Mouse (Mus musculus): ENCODE data around the gene Hectd4. TPM values are rescaled to one million over a fixed set of nuclear protein-coding genes. Genes with fewer than 3 reads are reported as not detected.
"Not testable (repeated sequence)": the region's sequence is repeated elsewhere in the genome, so short reads cannot be mapped to it uniquely, and the experiment has no call there.

The Hectd4 gene
- polyA plus RNA-seq, 1 experiment from 2014 or later = 18.0 TPM

- peak overlapping the region; percentile 88 for H3K4me3 ChIP-seq (replicated peaks)
- H3K27ac ChIP-seq = peak overlapping the region; percentile 80
- H3K36me3 ChIP-seq = no peaks in the 10 kb centered on the region
- H3K9me3 ChIP-seq = no peaks in the 10 kb centered on the region
- ATAC-seq = peak; percentile 71
- peak overlapping the region; percentile 90 for H3K9ac ChIP-seq (replicated peaks)
- 11% methylated on average over 17 of the region's 17 CpGs for WGBS
- H3K4me2 ChIP-seq (replicated peaks) = peak overlapping the region; percentile 85
- H3K27me3 ChIP-seq = 0 out of 2 replicates have a peak, but pooled peaks cover 3% of the 10 kb centered on the region
- H3K4me1 ChIP-seq (replicated peaks) = peaks cover 46% of the 10 kb centered on the region
Measured at GRCm38 (mm10) chr5:121191584-121191906, 28.5 kb upstream of the Hectd4 start.

GRCm38 (mm10) chr5:121194173-121194572 is 25.8 kb upstream of the Hectd4 start:
- peaks cover 10% of the 10 kb centered on the region; the same call in 1 of the 2 replicates for H3K27me3 ChIP-seq
- ATAC-seq = no peak
- H3K4me3 ChIP-seq (replicated peaks) = no peak overlapping the region
- WGBS = 46% methylated on average over 1 of the region's 1 CpGs
- H3K9ac ChIP-seq (replicated peaks) = no peak overlapping the region
- peaks cover 20% of the 10 kb centered on the region for H3K4me1 ChIP-seq (replicated peaks)
- H3K4me2 ChIP-seq (replicated peaks) = no peak overlapping the region
- H3K9me3 ChIP-seq = no peaks in the 10 kb centered on the region
- no peaks in the 10 kb centered on the region for H3K36me3 ChIP-seq
- no peak overlapping the region for H3K27ac ChIP-seq

GRCm38 (mm10) chr5:121196764-121197163 is 23.3 kb upstream of the Hectd4 start:
- WGBS = 53% methylated on average over 5 of the region's 5 CpGs
- ATAC-seq = no peak
- Histone ChIP-seq H3K4me1 (replicated peaks) (peaks cover 3% of the 10 kb centered on the region; the same call in 1 of the 2 replicates), H3K4me3 (replicated peaks) (no peak overlapping the region), H3K4me2 (replicated peaks) (no peak overlapping the region), H3K27ac (no peak overlapping the region), H3K9me3 (no peaks in the 10 kb centered on the region), H3K9ac (replicated peaks) (no peak overlapping the region), H3K36me3 (no peaks in the 10 kb centered on the region), H3K27me3 (peaks cover 10% of the 10 kb centered on the region; the same call in 1 of the 2 replicates)

GRCm38 (mm10) chr5:121197337-121197736 is 22.7 kb upstream of the Hectd4 start:
- H3K27me3 ChIP-seq = peaks cover 10% of the 10 kb centered on the region; the same call in 1 of the 2 replicates
- no peaks in the 10 kb centered on the region for H3K9me3 ChIP-seq
- H3K9ac ChIP-seq (replicated peaks) = no peak overlapping the region
- no peak overlapping the region for H3K27ac ChIP-seq
- ATAC-seq = no peak
- no peak overlapping the region for H3K4me3 ChIP-seq (replicated peaks)
- H3K4me2 ChIP-seq (replicated peaks) = no peak overlapping the region
- WGBS = 83% methylated on average over 2 of the region's 2 CpGs
- no peaks in the 10 kb centered on the region for H3K4me1 ChIP-seq (replicated peaks)
- no peaks in the 10 kb centered on the region for H3K36me3 ChIP-seq

- Histone ChIP-seq H3K4me3 (replicated peaks) (no peak overlapping the region), H3K27ac (no peak overlapping the region), H3K36me3 (no peaks in the 10 kb centered on the region), H3K4me1 (replicated peaks) (no peaks in the 10 kb centered on the region), H3K27me3 (peaks cover 10% of the 10 kb centered on the region; the same call in 1 of the 2 replicates), H3K9ac (replicated peaks) (no peak overlapping the region), H3K4me2 (replicated peaks) (no peak overlapping the region), H3K9me3 (no peaks in the 10 kb centered on the region)
- ATAC-seq = no peak
- WGBS = 81% methylated on average over 5 of the region's 5 CpGs
Measured at GRCm38 (mm10) chr5:121198376-121198775, 21.6 kb upstream of the Hectd4 start.

- H3K36me3 ChIP-seq = peaks cover 12% of the 10 kb centered on the region
- H3K4me2 ChIP-seq (replicated peaks) = no peak overlapping the region
- H3K9ac ChIP-seq (replicated peaks) = no peak overlapping the region
- H3K4me1 ChIP-seq (replicated peaks) = peaks cover 19% of the 10 kb centered on the region
- no peaks in the 10 kb centered on the region for H3K9me3 ChIP-seq
- no peak for ATAC-seq
- H3K27me3 ChIP-seq = peaks cover 7% of the 10 kb centered on the region; the same call in 1 of the 2 replicates
- no peak overlapping the region for H3K4me3 ChIP-seq (replicated peaks)
- H3K27ac ChIP-seq = no peak overlapping the region
- WGBS = 57% methylated on average over 3 of the region's 3 CpGs
Measured at GRCm38 (mm10) chr5:121201739-121202138, 18.3 kb upstream of the Hectd4 start.

GRCm38 (mm10) chr5:121202467-121202866 is 17.6 kb upstream of the Hectd4 start:
- peaks cover 26% of the 10 kb centered on the region for H3K4me1 ChIP-seq (replicated peaks)
- 90% methylated on average over 1 of the region's 1 CpGs for WGBS
- no peak overlapping the region for H3K9ac ChIP-seq (replicated peaks)
- no peak overlapping the region for H3K27ac ChIP-seq
- no peaks in the 10 kb centered on the region for H3K9me3 ChIP-seq
- no peak overlapping the region for H3K4me3 ChIP-seq (replicated peaks)
- peaks cover 4% of the 10 kb centered on the region; the same call in 1 of the 2 replicates for H3K27me3 ChIP-seq
- no peak for ATAC-seq
- peaks cover 19% of the 10 kb centered on the region for H3K36me3 ChIP-seq
- no peak overlapping the region for H3K4me2 ChIP-seq (replicated peaks)

GRCm38 (mm10) chr5:121204132-121205089 is 15.6 kb upstream of the Hectd4 start, which contains the start of gene Rpl6:
Gene Rpl6, plus strand, starts transcription at chr5:121204481.
- Histone ChIP-seq H3K4me3 (replicated peaks) (peak within 1 kb of the TSS; percentile 97), H3K4me1 (replicated peaks) (peaks cover 34% of the 10 kb centered on the region), H3K27me3 (no peaks in the 10 kb centered on the region), H3K4me2 (replicated peaks) (peak within 1 kb of the TSS; percentile 87), H3K27ac (peak within 1 kb of the TSS; percentile 79), H3K36me3 (peaks cover 39% of the 10 kb centered on the region), H3K9ac (replicated peaks) (peak within 1 kb of the TSS; percentile 98), H3K9me3 (no peaks in the 10 kb centered on the region)
- WGBS = 2% methylated on average over 52 of the region's 52 CpGs
- ATAC-seq = peak; percentile 92

- H3K27me3 ChIP-seq, H3K9me3 ChIP-seq, ATAC-seq, H3K27ac ChIP-seq: not testable (repeated sequence)
- H3K4me2 ChIP-seq (replicated peaks) = peak overlapping the region; percentile 87
- H3K4me1 ChIP-seq (replicated peaks) = peaks cover 34% of the 10 kb centered on the region
- H3K9ac ChIP-seq (replicated peaks) = peak overlapping the region; percentile 98
- WGBS = 76% methylated on average over 8 of the region's 10 CpGs
- H3K4me3 ChIP-seq (replicated peaks) = peak overlapping the region; percentile 97
- H3K36me3 ChIP-seq = peaks cover 50% of the 10 kb centered on the region
Measured at GRCm38 (mm10) chr5:121205537-121206130, 14.4 kb upstream of the Hectd4 start.

- H3K9ac ChIP-seq (replicated peaks) = no peak overlapping the region; the same call in 1 of the 2 replicates
- WGBS = 86% methylated on average over 9 of the region's 9 CpGs
- ATAC-seq = no peak
- no peak overlapping the region for H3K4me3 ChIP-seq (replicated peaks)
- peaks cover 59% of the 10 kb centered on the region for H3K36me3 ChIP-seq
- H3K27ac ChIP-seq = no peak overlapping the region
- no peak overlapping the region for H3K4me2 ChIP-seq (replicated peaks)
- H3K27me3 ChIP-seq = no peaks in the 10 kb centered on the region
- no peaks in the 10 kb centered on the region for H3K9me3 ChIP-seq
- H3K4me1 ChIP-seq (replicated peaks) = peaks cover 34% of the 10 kb centered on the region
Measured at GRCm38 (mm10) chr5:121206540-121206939, 13.5 kb upstream of the Hectd4 start.

- Histone ChIP-seq H3K4me2 (replicated peaks) (no peak overlapping the region), H3K4me1 (replicated peaks) (peaks cover 34% of the 10 kb centered on the region), H3K36me3 (peaks cover 63% of the 10 kb centered on the region), H3K27ac (no peak overlapping the region), H3K4me3 (replicated peaks) (no peak overlapping the region), H3K9me3 (no peaks in the 10 kb centered on the region), H3K27me3 (no peaks in the 10 kb centered on the region), H3K9ac (replicated peaks) (no peak overlapping the region)
- WGBS = 91% methylated on average over 3 of the region's 3 CpGs
- ATAC-seq = no peak
Measured at GRCm38 (mm10) chr5:121206984-121207383, 13.0 kb upstream of the Hectd4 start.

Data from midbrain, embryonic 13.5 days (tissue).